Mouse (Mus musculus): ENCODE results near the gene Smc1b.

GRCm38 (mm10) chr15:85180368-85180767 lies 48.6 kb upstream of the Smc1b start:
- TF ChIP-seq CTCF (IDR thresholded peaks at IDR 0.05; ENCODE audit: extremely low read depth, insufficient read depth, low read length) (no peak), POLR2A (IDR thresholded peaks at IDR 0.05; ENCODE audit: extremely low read depth, insufficient read depth, low read length) (no peak)
